Mouse (Mus musculus) small intestine, adult 10 weeks (tissue): ENCODE measurements around the gene Iyd. TPM values are rescaled to one million over a fixed set of nuclear protein-coding genes. Genes with fewer than 3 reads are reported as not detected.

Experiments used
- polyA plus RNA-seq: library from polyadenylated mRNA; stranded (reverse); fragments of 350-450 nt; fragmentation: Illumina TruSeq; extraction: RNeasy Lipid Tissue Mini Kit (QIAGEN cat#74804); gene quantifications from one replicate; pipeline ENCODE4 v1.2.3, GENCODE M21; 2014; ENCODE audit warnings: low replicate concordance

Iyd gene
- polyA plus RNA-seq = 78.4 TPM

DNA sequence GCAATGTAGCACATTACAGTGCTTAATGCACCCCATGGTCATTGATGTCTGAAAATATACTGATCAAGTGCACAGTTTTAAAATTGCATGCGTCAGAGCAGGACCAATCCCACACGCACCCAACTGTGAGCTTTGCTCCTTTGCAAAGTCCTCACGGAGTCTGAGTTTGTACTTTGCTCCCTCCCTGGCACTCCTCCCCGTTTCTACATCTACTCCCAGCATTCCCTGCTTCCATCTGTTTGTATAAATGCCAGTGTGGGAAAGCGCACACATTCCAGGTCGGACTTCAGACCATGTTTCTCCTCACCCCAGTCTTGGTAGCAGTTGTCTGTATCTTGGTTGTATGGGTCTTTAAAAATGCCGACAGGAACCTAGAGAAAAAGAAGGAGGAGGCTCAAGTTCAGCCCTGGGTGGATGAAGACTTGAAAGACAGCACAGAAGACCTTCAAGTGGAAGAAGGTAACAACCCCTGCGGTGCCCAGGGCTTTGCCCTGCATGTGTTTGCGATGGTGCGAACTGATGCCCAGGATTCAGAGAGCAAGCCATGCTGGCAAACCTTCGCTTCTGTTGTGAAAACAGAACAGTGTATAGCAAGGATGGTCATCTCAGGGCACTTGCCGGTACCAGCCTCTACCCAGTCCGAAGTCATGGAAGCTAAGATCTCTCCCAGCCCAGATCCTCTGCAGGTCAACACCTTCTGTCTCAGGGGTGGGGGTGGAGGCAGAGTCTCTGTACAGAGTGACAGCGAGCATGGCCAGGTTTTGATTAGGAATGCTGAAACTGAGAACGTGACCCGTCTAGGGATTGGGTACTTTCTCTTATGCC lies at the start of gene Iyd:
TSS of gene Iyd (plus strand) at position 238 of the 825 bp plus-strand sequence.

Other genes with a start within 250 kb of the Iyd start
- 4.8 TPM for gene Ppp1r14c, start 174.2 kb upstream of the Iyd start, polyA plus RNA-seq
- gene Plekhg1, start 200.1 kb downstream of the Iyd start, polyA plus RNA-seq = 12.0 TPM